ENCODE assay signal across 30 mouse cellular contexts in the genomic region with DNA sequence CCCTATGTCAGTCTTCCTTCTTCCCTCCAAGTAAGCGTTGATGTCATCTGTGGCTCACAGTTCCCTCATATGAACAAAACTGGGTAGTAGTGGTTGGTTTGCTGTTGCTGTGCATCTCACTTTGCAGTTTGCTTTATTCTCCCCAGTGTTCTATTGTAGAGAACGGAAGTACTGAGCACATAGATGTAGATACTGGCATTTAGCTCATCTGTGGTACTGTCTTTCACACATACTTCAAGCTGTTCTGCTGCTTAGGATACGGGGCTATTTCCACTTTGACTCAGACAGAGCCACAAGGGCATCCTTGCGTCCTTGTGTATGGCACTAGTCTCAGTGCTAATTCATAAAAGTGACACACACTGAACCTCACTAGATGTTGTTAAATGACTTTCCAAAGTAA.
DNase-seq lines count a peak whose midpoint lies in the region; ATAC-seq lines count a peak whose summit lies in the region.
"Had no signal": no experiment of that assay in that cellular context is flagged by ENCODE, and none has a peak within 500 bp of the region (broad histone marks: within the 10 kb centered on the region; RNA-seq: fewer than 3 reads in every experiment).

No protein-coding gene starts in this region.

- no peak for ATAC-seq in heart, embryonic 13.5 days (ENCODE audit: extremely low read depth, insufficient number of reproducible peaks, low FRiP score, low TSS enrichment)
- ATAC-seq in hindbrain, embryonic 16.5 days: no peak
- ATAC-seq: forebrain, postnatal 0 days; midbrain, embryonic 15.5 days had no signal

- H3K4me1 ChIP-seq in heart, embryonic 13.5 days: peaks cover 50% of the 10 kb centered on the region
- peaks cover 12% of the 10 kb centered on the region for H3K4me1 ChIP-seq in brown adipose tissue, adult 24 weeks (ENCODE audit: control insufficient read depth, insufficient read depth, insufficient read length, low read length)
- H3K4me1 ChIP-seq in hindbrain, embryonic 16.5 days (ENCODE audit: control insufficient read depth, insufficient read depth, low read depth, low read length): no peaks in the 10 kb centered on the region
- H3K4me1 ChIP-seq: hindbrain, embryonic 13.5 days; limb, embryonic 12.5 days; midbrain, embryonic 10.5 days; midbrain, embryonic 15.5 days; neural tube, embryonic 12.5 days had no signal

- no peak overlapping the region for H3K4me3 ChIP-seq in heart, embryonic 13.5 days
- H3K4me3 ChIP-seq in brown adipose tissue, adult 24 weeks (ENCODE audit: insufficient read depth, low read depth, low read length): no peak overlapping the region
- no peak overlapping the region for H3K4me3 ChIP-seq in hindbrain, embryonic 16.5 days (ENCODE audit: low read length)
- H3K4me3 ChIP-seq: embryonic facial prominence, embryonic 13.5 days; hindbrain, embryonic 13.5 days; layer of hippocampus, adult 2 months; left cerebral cortex, adult 2 months; limb, embryonic 12.5 days; liver, embryonic 15.5 days; midbrain, embryonic 10.5 days; midbrain, embryonic 15.5 days; neural tube, embryonic 12.5 days had no signal

- H3K36me3 ChIP-seq in heart, embryonic 13.5 days: peaks cover 45% of the 10 kb centered on the region
- H3K36me3 ChIP-seq in hindbrain, embryonic 16.5 days (ENCODE audit: control insufficient read depth, insufficient read depth, low read length): no peaks in the 10 kb centered on the region
- H3K36me3 ChIP-seq: midbrain, embryonic 15.5 days; neural tube, embryonic 12.5 days had no signal

- H3K27me3 ChIP-seq in heart, embryonic 13.5 days (replicated peaks): no peaks in the 10 kb centered on the region
- H3K27me3 ChIP-seq in hindbrain, embryonic 16.5 days (replicated peaks; ENCODE audit: control insufficient read depth, insufficient read depth, low read length): no peaks in the 10 kb centered on the region
- H3K27me3 ChIP-seq: embryonic facial prominence, embryonic 13.5 days; hindbrain, embryonic 13.5 days; limb, embryonic 12.5 days; liver, embryonic 15.5 days; midbrain, embryonic 15.5 days; neural tube, embryonic 12.5 days had no signal

- no peak overlapping the region for H3K4me2 ChIP-seq in heart, embryonic 13.5 days
- H3K4me2 ChIP-seq in hindbrain, embryonic 16.5 days (ENCODE audit: low read length): no peak overlapping the region
- H3K4me2 ChIP-seq: embryonic facial prominence, embryonic 13.5 days; hindbrain, embryonic 13.5 days; limb, embryonic 12.5 days; liver, embryonic 15.5 days; lung, embryonic 14.5 days; midbrain, embryonic 15.5 days; neural tube, embryonic 12.5 days had no signal

- peak overlapping the region; percentile 89; the same call in 1 of the 2 replicates for H3K27ac ChIP-seq in heart, embryonic 13.5 days (replicated peaks)
- peak overlapping the region; percentile 65 for H3K27ac ChIP-seq in brown adipose tissue, adult 24 weeks (replicated peaks; ENCODE audit: low read depth, low read length)
- no peak overlapping the region for H3K27ac ChIP-seq in hindbrain, embryonic 16.5 days (ENCODE audit: low read depth, low read length)
- H3K27ac ChIP-seq: embryonic facial prominence, embryonic 13.5 days; hindbrain, embryonic 13.5 days; layer of hippocampus, adult 2 months; left cerebral cortex, adult 2 months; limb, embryonic 12.5 days; liver, embryonic 15.5 days; midbrain, embryonic 10.5 days; midbrain, embryonic 15.5 days; neural tube, embryonic 12.5 days had no signal

- H3K9ac ChIP-seq in heart, embryonic 13.5 days: no peak overlapping the region
- no peak overlapping the region for H3K9ac ChIP-seq in hindbrain, embryonic 16.5 days (ENCODE audit: low read depth, low read length)
- H3K9ac ChIP-seq: embryonic facial prominence, embryonic 13.5 days; forebrain, postnatal 0 days; hindbrain, embryonic 13.5 days; limb, embryonic 12.5 days; liver, embryonic 15.5 days; lung, embryonic 14.5 days; midbrain, embryonic 15.5 days; neural tube, embryonic 12.5 days had no signal

- DNase-seq in adrenal gland, adult 2 months: peak; percentile 16
- DNase-seq in adrenal gland, postnatal 10 days: no peak
- no peak for DNase-seq in heart, adult 8-10 months (ENCODE audit: low spot score)
- peak; percentile 51 for DNase-seq in CD4-positive helper T cell, adult 2 months (ENCODE audit: low read depth, low spot score)
- DNase-seq in B cell, adult 2 months: no peak
- DNase-seq: adrenal gland, postnatal 14 days; cerebellum, adult 11-12 months; cerebellum, adult 9-11 months; forebrain, postnatal 0 days; gastrocnemius, postnatal 10 days; kidney, adult 2 months; kidney, postnatal 36 days; lung, embryonic 14.5 days; lung, postnatal 14 days; right cerebral cortex, adult 18-20 months; spleen, adult 18-20 months; thymus, adult 18-20 months; thymus, postnatal 25 days had no signal

- 80% methylated on average over 4 of the region's 4 CpGs for WGBS in heart, embryonic 13.5 days
- 97% methylated on average over 4 of the region's 4 CpGs for WGBS in hindbrain, embryonic 16.5 days

- H3K9me3 ChIP-seq in heart, embryonic 13.5 days: no peaks in the 10 kb centered on the region
- H3K9me3 ChIP-seq in hindbrain, embryonic 16.5 days (ENCODE audit: control insufficient read depth, low read length): no peaks in the 10 kb centered on the region
- H3K9me3 ChIP-seq: embryonic facial prominence, embryonic 13.5 days; hindbrain, embryonic 13.5 days; limb, embryonic 12.5 days; liver, embryonic 15.5 days; midbrain, embryonic 10.5 days; midbrain, embryonic 15.5 days; neural tube, embryonic 12.5 days had no signal

Comparison
In these comparisons a context has a peak if more than half of its experiments do, and no peak if none do; other contexts are left out.
1. DNase-seq: peak in adrenal gland, adult 2 months (single experiment) and CD4-positive helper T cell, adult 2 months (single experiment); none in adrenal gland, postnatal 10 days (single experiment), heart, adult 8-10 months (single experiment) and B cell, adult 2 months (0 of 2).